Mouse (Mus musculus): ENCODE data around the gene Slc25a35.

DNA sequence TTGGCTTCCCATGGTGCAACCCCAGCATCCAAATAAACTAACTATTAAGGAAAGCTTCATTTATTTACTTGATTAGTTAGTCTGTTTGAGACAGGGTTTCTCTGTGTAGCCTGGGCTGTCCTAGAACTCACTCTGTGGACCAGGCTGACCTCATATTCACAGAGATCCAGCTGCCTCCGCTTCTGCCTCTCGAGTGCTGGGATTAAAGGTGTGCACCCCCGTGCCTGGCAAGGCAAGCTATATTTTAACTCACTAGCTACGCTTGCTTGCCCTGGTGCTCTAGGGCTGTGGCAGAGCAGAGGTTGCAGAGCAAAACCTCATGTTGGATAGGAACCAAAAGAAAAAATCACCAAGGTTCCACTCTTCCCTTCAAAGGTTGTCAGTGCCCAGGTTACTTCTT is 27.4 kb upstream of the Slc25a35 start:
- no peak for TF ChIP-seq SIN3A (IDR thresholded peaks at IDR 0.05; ENCODE audit: low read length)
- TF ChIP-seq USF1 (IDR thresholded peaks at IDR 0.05; ENCODE audit: low read depth, low read length), result no peak
- TF ChIP-seq GATA1 (IDR thresholded peaks at IDR 0.05; ENCODE audit: low read depth, low read length), result no peak
- no peak for TF ChIP-seq CTCF (IDR thresholded peaks at IDR 0.05 in 2 of 3, conservative IDR thresholded peaks at IDR 0.05 in 1 of 3; ENCODE audit: control insufficient read depth in 1 of 3, insufficient read depth in 1 of 3, low read depth in 2 of 3, low read length in 3 of 3, poor library complexity in 1 of 3, severe bottlenecking in 1 of 3)
- no peak for TF ChIP-seq RAD21 (IDR thresholded peaks at IDR 0.05; ENCODE audit: low read depth, low read length)
- no peak for TF ChIP-seq E2F4 (IDR thresholded peaks at IDR 0.05; ENCODE audit: borderline replicate concordance, low read depth, low read length)
- TF ChIP-seq POLR2A (IDR thresholded peaks at IDR 0.05; ENCODE audit: control insufficient read depth in 1 of 2, insufficient read depth in 1 of 2, low read depth in 1 of 2, low read length in 2 of 2, poor library complexity in 1 of 2), result no peak
- TF ChIP-seq UBTF (IDR thresholded peaks at IDR 0.05; ENCODE audit: borderline replicate concordance, insufficient read depth, low read depth, low read length), result no peak
- TF ChIP-seq EP300 (IDR thresholded peaks at IDR 0.05; ENCODE audit: low read depth in 1 of 2, low read length in 2 of 2), result no peak
- TF ChIP-seq MEF2A (IDR thresholded peaks at IDR 0.05; ENCODE audit: extremely low read depth, insufficient replicate concordance, low read depth, low read length, poor library complexity, severe bottlenecking), result no peak
